Mouse (Mus musculus) limb, embryonic 10.5 days (tissue): ENCODE measurements around the gene Gm37240. TPM values are rescaled to one million over a fixed set of nuclear protein-coding genes. Genes with fewer than 3 reads are reported as not detected.

Source experiments
- DNase-seq: peaks from one replicate; pipeline ENCODE4 v3.0.0-alpha.2; 2017; ENCODE audit warnings: low spot score
- H3K27ac ChIP-seq: fragments of 300-500 bp; sonication (generic); 2 replicates; pipeline ENCODE4 v1.5.1; 2016; ENCODE audit warnings: mild to moderate bottlenecking
- H3K27me3 ChIP-seq: fragments of 300-500 bp; sonication (generic); 2 replicates; pipeline ENCODE4 v1.6.1; 2016; ENCODE audit warnings: low read depth, mild to moderate bottlenecking; ENCODE audit not compliant: poor library complexity, severe bottlenecking
- H3K36me3 ChIP-seq: fragments of 300-500 bp; sonication (generic); 2 replicates; pipeline ENCODE4 v1.6.1; 2016; ENCODE audit warnings: mild to moderate bottlenecking, moderate library complexity
- H3K4me1 ChIP-seq: fragments of 300-500 bp; sonication (generic); 2 replicates; pipeline ENCODE4 v1.6.1; 2016
- H3K4me3 ChIP-seq: fragments of 300-500 bp; sonication (generic); 2 replicates; pipeline ENCODE4 v1.5.1; 2016; ENCODE audit warnings: mild to moderate bottlenecking, moderate library complexity
- H3K9me3 ChIP-seq: fragments of 300-500 bp; sonication (generic); replicated peaks from 2 replicates; pipeline ENCODE4 v1.6.1; 2016; ENCODE audit warnings: mild to moderate bottlenecking
- WGBS: fragments of 180-500 bp; shearing (Covaris S2); methylation state at CpG from one replicate; pipeline ENCODE4 v1.1.7; 2016; 5-methylcytosine and 5-hydroxymethylcytosine counted together
- polyA plus RNA-seq: library from polyadenylated mRNA; unstranded; fragments of >200 nt; fragmentation: Nextera tagmentation; extraction: Ambion mirVana; gene quantifications from 2 replicates; pipeline ENCODE4 v1.2.1, GENCODE M21; 2016

Gm37240 gene
- polyA plus RNA-seq, 1 experiment from 2014 or later, result 3.1 TPM

GRCm38 (mm10) chr3:85454001-85454400, 433.3 kb downstream of the Gm37240 start:
- Histone ChIP-seq H3K27ac (no peak overlapping the region), H3K9me3 (no peaks in the 10 kb centered on the region), H3K4me3 (no peak overlapping the region), H3K36me3 (no peaks in the 10 kb centered on the region), H3K27me3 (no peaks in the 10 kb centered on the region), H3K4me1 (peaks cover 11% of the 10 kb centered on the region; the same call in 1 of the 2 replicates)
- no peak for DNase-seq
- 87% methylated on average over 6 of the region's 6 CpGs for WGBS

- WGBS, result 80% methylated on average over 4 of the region's 4 CpGs
Observed at GRCm38 (mm10) chr3:85449461-85449860, 437.9 kb downstream of the Gm37240 start.

DNA sequence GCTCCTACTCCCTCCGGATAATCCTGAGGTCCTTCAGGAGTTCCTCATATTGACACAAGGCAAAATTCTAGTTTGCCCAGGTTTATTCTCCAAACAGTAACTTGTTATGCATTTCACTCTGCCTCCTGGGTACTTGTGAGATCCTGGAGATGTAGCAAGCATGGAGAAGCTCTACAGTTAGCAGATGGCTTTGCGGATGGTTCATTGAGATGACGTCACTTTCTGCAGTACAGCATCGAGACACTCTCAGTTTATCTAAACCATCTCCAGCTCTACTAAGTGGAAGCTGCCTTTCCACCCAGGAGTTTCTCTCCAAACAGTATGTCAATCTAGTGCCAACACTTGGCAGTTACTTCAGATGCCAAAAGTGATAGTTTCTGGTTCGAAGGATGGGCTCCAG, 444.5 kb downstream of the Gm37240 start:
- no peaks in the 10 kb centered on the region for H3K27me3 ChIP-seq

More at GRCm38 (mm10) chr3:85449461-85449860, 437.9 kb downstream of the Gm37240 start:
- no peaks in the 10 kb centered on the region for H3K36me3 ChIP-seq
- no peaks in the 10 kb centered on the region for H3K27me3 ChIP-seq
- DNase-seq, result no peak
- H3K9me3 ChIP-seq, result no peaks in the 10 kb centered on the region
- 0 out of 2 replicates have a peak, but pooled peaks cover 11% of the 10 kb centered on the region for H3K4me1 ChIP-seq
- H3K4me3 ChIP-seq, result no peak overlapping the region
- H3K27ac ChIP-seq, result no peak overlapping the region

GRCm38 (mm10) chr3:85442261-85442660, 445.1 kb downstream of the Gm37240 start:
- Histone ChIP-seq H3K27ac (no peak overlapping the region), H3K4me1 (no peaks in the 10 kb centered on the region), H3K36me3 (no peaks in the 10 kb centered on the region), H3K4me3 (no peak overlapping the region), H3K27me3 (no peaks in the 10 kb centered on the region), H3K9me3 (no peaks in the 10 kb centered on the region)
- DNase-seq, result no peak
- 93% methylated on average over 8 of the region's 8 CpGs for whole genome bisulfite sequencing

More for the DNA sequence above, 444.5 kb downstream of the Gm37240 start:
- H3K36me3 ChIP-seq, result no peaks in the 10 kb centered on the region
- 94% methylated on average over 5 of the region's 5 CpGs for WGBS
- no peak overlapping the region for H3K4me3 ChIP-seq
- no peaks in the 10 kb centered on the region for H3K9me3 ChIP-seq
- H3K27ac ChIP-seq, result no peak overlapping the region
- no peaks in the 10 kb centered on the region for H3K4me1 ChIP-seq
- no peak for DNase-seq

DNA sequence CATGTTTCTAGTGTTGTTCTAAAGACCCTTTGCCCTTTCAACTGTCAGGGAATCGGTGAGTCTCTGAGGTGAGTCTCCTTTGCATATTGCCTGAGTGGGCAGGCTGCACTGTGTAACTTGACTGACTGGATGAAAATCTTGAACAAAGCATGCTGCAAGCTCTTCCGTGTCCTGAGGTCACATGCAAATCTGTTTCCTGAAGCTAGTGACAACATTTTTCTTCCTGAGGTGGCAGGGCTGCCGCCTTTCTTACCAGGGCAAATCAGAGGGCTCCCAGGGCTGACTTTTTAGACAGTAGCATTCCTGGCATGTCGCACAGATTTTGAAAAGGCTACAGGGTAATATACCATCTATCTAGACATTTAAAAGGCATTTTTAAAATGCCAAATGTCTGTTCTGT, 451.9 kb downstream of the Gm37240 start:
- H3K36me3 ChIP-seq, result no peaks in the 10 kb centered on the region
- H3K27me3 ChIP-seq, result no peaks in the 10 kb centered on the region
- H3K4me1 ChIP-seq, result peaks cover 6% of the 10 kb centered on the region; the same call in 1 of the 2 replicates
- 64% methylated on average over 4 of the region's 4 CpGs for WGBS
- H3K4me3 ChIP-seq, result no peak overlapping the region
- no peaks in the 10 kb centered on the region for H3K9me3 ChIP-seq
- no peak overlapping the region for H3K27ac ChIP-seq
- DNase-seq, result no peak

GRCm38 (mm10) chr3:85431208-85431607, 456.1 kb downstream of the Gm37240 start:
- H3K4me3 ChIP-seq, result no peak overlapping the region
- no peak overlapping the region for H3K27ac ChIP-seq
- peaks cover 11% of the 10 kb centered on the region; the same call in 1 of the 2 replicates for H3K4me1 ChIP-seq
- H3K9me3 ChIP-seq, result no peaks in the 10 kb centered on the region
- no peaks in the 10 kb centered on the region for H3K27me3 ChIP-seq
- no peaks in the 10 kb centered on the region for H3K36me3 ChIP-seq
- DNase-seq, result no peak
- WGBS, result 88% methylated on average over 4 of the region's 4 CpGs

DNA sequence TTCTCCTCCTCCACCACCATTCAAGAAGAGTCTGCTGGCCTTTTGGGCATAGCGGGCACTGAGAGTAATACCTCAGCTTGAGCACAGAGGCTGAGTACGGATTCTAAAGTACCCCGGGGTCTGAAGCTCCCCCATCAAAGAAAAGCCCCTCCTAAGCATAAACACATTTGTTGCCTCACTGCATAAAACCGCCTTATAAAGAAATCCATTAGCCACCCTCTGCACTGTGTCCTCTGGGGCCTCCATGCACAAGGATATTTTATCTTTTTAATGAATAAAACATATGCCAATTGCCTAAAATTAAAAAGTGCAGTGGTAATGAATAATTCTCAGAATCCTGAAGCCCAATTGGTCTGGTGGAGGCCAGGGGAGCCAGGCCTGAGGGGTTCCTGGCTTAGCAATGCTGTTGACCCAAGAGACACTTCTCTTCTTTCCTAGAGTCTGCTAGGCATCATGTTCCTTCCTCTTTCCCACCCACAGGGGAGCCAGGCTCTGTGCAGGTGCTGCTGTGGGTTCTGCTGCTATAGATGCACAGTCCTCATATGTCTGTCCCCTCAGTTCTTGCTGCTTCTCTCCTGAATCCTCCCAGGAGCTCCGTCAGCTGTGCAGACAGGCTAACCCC, 463.8 kb downstream of the Gm37240 start:
- Histone ChIP-seq H3K4me1 (no peaks in the 10 kb centered on the region), H3K27me3 (no peaks in the 10 kb centered on the region), H3K4me3 (no peak overlapping the region), H3K9me3 (no peaks in the 10 kb centered on the region), H3K36me3 (no peaks in the 10 kb centered on the region), H3K27ac (no peak overlapping the region)
- WGBS, result 82% methylated on average over 5 of the region's 5 CpGs
- no peak for DNase-seq

- Histone ChIP-seq H3K27ac (no peak overlapping the region), H3K27me3 (no peaks in the 10 kb centered on the region), H3K4me3 (no peak overlapping the region), H3K4me1 (no peaks in the 10 kb centered on the region), H3K9me3 (no peaks in the 10 kb centered on the region), H3K36me3 (no peaks in the 10 kb centered on the region)
- WGBS, result 89% methylated on average over 9 of the region's 9 CpGs
- DNase-seq, result no peak
Observed at GRCm38 (mm10) chr3:85421403-85421802, 465.9 kb downstream of the Gm37240 start.

- H3K36me3 ChIP-seq, result no peaks in the 10 kb centered on the region
- 84% methylated on average over 4 of the region's 4 CpGs for WGBS
- no peak overlapping the region for H3K4me3 ChIP-seq
- no peak for DNase-seq
- H3K4me1 ChIP-seq, result no peaks in the 10 kb centered on the region
- no peak overlapping the region for H3K27ac ChIP-seq
- H3K27me3 ChIP-seq, result no peaks in the 10 kb centered on the region
- H3K9me3 ChIP-seq, result no peaks in the 10 kb centered on the region
Observed at GRCm38 (mm10) chr3:85417663-85418062, 469.7 kb downstream of the Gm37240 start.

DNA sequence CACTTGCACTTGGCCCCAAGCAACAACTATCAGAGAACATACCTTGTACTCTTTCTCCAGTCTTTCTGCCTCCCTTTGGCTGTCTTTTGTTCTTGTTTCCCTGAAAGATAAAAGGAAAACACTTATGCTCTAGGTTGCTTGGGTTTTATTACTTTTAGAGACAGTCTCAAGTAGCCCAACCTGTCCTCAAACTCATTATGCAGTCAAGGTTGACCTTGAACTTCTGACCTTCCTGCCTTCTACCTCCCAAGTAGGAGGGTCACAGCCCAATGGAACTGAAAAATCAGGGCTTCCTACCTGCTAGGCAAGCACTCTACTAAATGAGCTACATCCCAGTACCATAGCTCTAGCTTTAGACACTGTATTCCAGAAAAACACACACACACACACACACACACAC, 488.5 kb downstream of the Gm37240 start:
- no peak overlapping the region for H3K4me3 ChIP-seq
- H3K9me3 ChIP-seq, result no peaks in the 10 kb centered on the region
- no peaks in the 10 kb centered on the region for H3K27me3 ChIP-seq
- H3K36me3 ChIP-seq, result no peaks in the 10 kb centered on the region
- no peak overlapping the region for H3K27ac ChIP-seq
- no peak for DNase-seq
- H3K4me1 ChIP-seq, result no peaks in the 10 kb centered on the region

GRCm38 (mm10) chr3:85398483-85398835, 488.9 kb downstream of the Gm37240 start:
- H3K27me3 ChIP-seq, result no peaks in the 10 kb centered on the region
- no peak overlapping the region for H3K27ac ChIP-seq
- 81% methylated on average over 1 of the region's 1 CpGs for WGBS
- H3K4me3 ChIP-seq, result no peak overlapping the region
- DNase-seq, result no peak
- H3K9me3 ChIP-seq, result no peaks in the 10 kb centered on the region
- no peaks in the 10 kb centered on the region for H3K36me3 ChIP-seq
- H3K4me1 ChIP-seq, result no peaks in the 10 kb centered on the region

DNA sequence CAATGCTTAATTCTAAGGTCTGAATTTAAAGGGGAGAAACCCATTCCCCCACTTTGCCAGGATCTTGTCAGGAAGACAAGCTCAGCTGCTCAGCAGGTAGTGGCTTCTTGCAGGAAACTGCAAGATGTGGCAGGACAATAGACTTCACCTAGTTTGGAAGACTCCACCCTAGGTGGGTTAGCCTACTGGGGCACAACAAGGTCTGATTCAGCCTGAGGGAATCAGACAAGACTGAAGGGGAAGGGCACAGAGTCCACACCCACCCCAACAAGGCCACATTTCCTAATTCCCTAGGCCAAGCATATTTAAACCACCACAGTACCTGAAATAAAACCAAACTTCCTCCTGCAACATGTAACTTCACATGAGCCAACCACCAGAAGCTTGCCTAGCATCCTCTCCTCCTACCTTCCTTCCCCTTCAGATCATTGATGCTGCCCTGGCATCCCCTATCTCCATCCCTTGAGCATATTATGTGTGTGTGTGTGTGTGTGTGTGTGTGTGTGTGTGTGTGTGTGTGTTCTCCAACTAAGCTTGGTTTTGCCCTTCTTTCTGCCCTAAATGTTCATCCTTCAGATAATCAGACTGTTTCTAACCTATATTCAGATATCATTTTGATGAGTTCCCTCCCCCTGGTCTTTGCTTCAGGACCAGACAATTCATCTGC, 489.4 kb downstream of the Gm37240 start:
- no peak overlapping the region for H3K27ac ChIP-seq
- H3K9me3 ChIP-seq, result no peaks in the 10 kb centered on the region
- H3K27me3 ChIP-seq, result no peaks in the 10 kb centered on the region
- no peaks in the 10 kb centered on the region for H3K36me3 ChIP-seq
- no peaks in the 10 kb centered on the region for H3K4me1 ChIP-seq
- no peak for DNase-seq
- H3K4me3 ChIP-seq, result no peak overlapping the region

DNA sequence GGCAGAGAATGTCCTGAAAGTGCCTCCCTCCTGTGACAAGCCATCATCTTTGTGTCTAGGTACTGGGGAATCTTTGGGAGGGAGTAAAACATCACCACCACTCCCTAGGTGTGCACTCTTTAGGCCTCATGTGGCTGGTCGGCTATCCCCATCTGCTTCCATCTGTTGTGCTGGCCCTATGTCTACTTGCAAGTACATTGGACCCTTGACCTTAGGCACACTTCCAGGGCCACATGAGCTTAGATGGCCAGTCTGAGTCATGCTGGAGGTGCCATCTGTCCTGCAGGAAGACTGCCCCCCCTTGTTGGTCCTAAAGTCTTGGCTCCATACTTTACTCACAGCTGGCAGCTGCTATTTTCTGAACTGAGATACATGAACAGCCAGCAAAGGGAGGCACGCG, 493.9 kb downstream of the Gm37240 start:
- Histone ChIP-seq H3K9me3 (no peaks in the 10 kb centered on the region), H3K4me1 (no peaks in the 10 kb centered on the region), H3K27ac (no peak overlapping the region), H3K4me3 (no peak overlapping the region), H3K36me3 (no peaks in the 10 kb centered on the region), H3K27me3 (no peaks in the 10 kb centered on the region)
- no peak for DNase-seq
- WGBS, result 95% methylated on average over 3 of the region's 3 CpGs

GRCm38 (mm10) chr3:85391756-85392155, 495.6 kb downstream of the Gm37240 start:
- DNase-seq, result no peak
- Histone ChIP-seq H3K27ac (no peak overlapping the region), H3K4me1 (no peaks in the 10 kb centered on the region), H3K27me3 (no peaks in the 10 kb centered on the region), H3K9me3 (no peaks in the 10 kb centered on the region), H3K36me3 (no peaks in the 10 kb centered on the region), H3K4me3 (no peak overlapping the region)
- WGBS, result 93% methylated on average over 6 of the region's 6 CpGs
